Mouse (Mus musculus) MEL (cell line): ENCODE data around the gene Zer1. TPM values are rescaled to one million over a fixed set of nuclear protein-coding genes. Genes with fewer than 3 reads are reported as not detected.

Experiments
- DNase-seq: peaks from one replicate; pipeline ENCODE4 v3.0.0; 2011; ENCODE audit warnings: low read depth, low spot score
- H3K27ac ChIP-seq: 2 replicates; pipeline ENCODE4 v1.5.1; 2012; ENCODE audit warnings: low read depth, mild to moderate bottlenecking, control low read depth, low read length, moderate library complexity; ENCODE audit not compliant: control insufficient read depth
- H3K27me3 ChIP-seq, 2 experiments: fragments of 150-350 bp in 1 of 2; sonication (generic) in 1 of 2; 2 replicates each; pipeline ENCODE4 v1.6.1; 2012; ENCODE audit warnings: low read length in 2 of 2, mild to moderate bottlenecking in 2 of 2, improper control_type of control experiment in 1 of 2, moderate library complexity in 1 of 2; ENCODE audit not compliant: insufficient read depth in 2 of 2, control insufficient read depth in 1 of 2
- H3K36me3 ChIP-seq, 2 experiments: 2 replicates each; pipeline ENCODE4 v1.6.1; 2012 to 2014; ENCODE audit warnings: low read length in 2 of 2, improper control_type of control experiment in 1 of 2, inconsistent platforms in 1 of 2, mild to moderate bottlenecking in 1 of 2; ENCODE audit not compliant: insufficient read depth in 2 of 2, control insufficient read depth in 1 of 2
- H3K4me1 ChIP-seq, 2 experiments: fragments of 150-350 bp in 1 of 2; sonication (generic) in 1 of 2; 2 replicates each; pipeline ENCODE4 v1.6.1; 2012; ENCODE audit warnings: low read length in 2 of 2, improper control_type of control experiment in 1 of 2, mild to moderate bottlenecking in 1 of 2; ENCODE audit not compliant: insufficient read depth in 2 of 2, control insufficient read depth in 1 of 2
- H3K4me3 ChIP-seq, 2 experiments: fragments of 150-350 bp in 1 of 2; sonication (generic) in 1 of 2; 2 replicates each; pipeline ENCODE4 v1.5.1; 2012; ENCODE audit warnings: low read depth in 2 of 2, low read length in 2 of 2, mild to moderate bottlenecking in 2 of 2, moderate library complexity in 2 of 2, control low read depth in 1 of 2, improper control_type of control experiment in 1 of 2; ENCODE audit not compliant: control insufficient read depth in 1 of 2, insufficient read depth in 1 of 2
- H3K79me2 ChIP-seq: 2 replicates; pipeline ENCODE4 v1.6.1; 2012; ENCODE audit warnings: mild to moderate bottlenecking, low read length, moderate library complexity; ENCODE audit not compliant: control insufficient read depth, poor library complexity, insufficient read depth
- H3K9ac ChIP-seq: 2 replicates; pipeline ENCODE4 v1.6.1; 2012; ENCODE audit warnings: low read depth, mild to moderate bottlenecking, control low read depth, low read length, moderate library complexity; ENCODE audit not compliant: control insufficient read depth, poor library complexity, severe bottlenecking
- H3K9me3 ChIP-seq: fragments of 150-350 bp; sonication (generic); replicated peaks from 2 replicates; pipeline ENCODE4 v1.6.1; 2012; ENCODE audit warnings: mild to moderate bottlenecking, low read length, improper control_type of control experiment, moderate library complexity; ENCODE audit not compliant: insufficient read depth
- CHD1 ChIP-seq: IDR thresholded peaks from 2 replicates; pipeline ENCODE4 v1.6.1; 2012; ENCODE audit warnings: low read depth, mild to moderate bottlenecking, inconsistent platforms, low read length, improper control_type of control experiment
- CHD2 ChIP-seq: IDR thresholded peaks from 2 replicates; pipeline ENCODE4 v1.6.1; 2011; ENCODE audit warnings: low read length, improper control_type of control experiment
- E2F4 ChIP-seq: IDR thresholded peaks from 2 replicates; pipeline ENCODE4 v1.6.1; 2011; ENCODE audit warnings: low read depth, low read length, improper control_type of control experiment, borderline replicate concordance
- EP300 ChIP-seq, 2 experiments: IDR thresholded peaks; 2 replicates each; pipeline ENCODE4 v1.6.1; 2011; ENCODE audit warnings: improper control_type of control experiment in 2 of 2, low read length in 2 of 2, low read depth in 1 of 2, mild to moderate bottlenecking in 1 of 2
- ETS1 ChIP-seq: IDR thresholded peaks from 2 replicates; pipeline ENCODE4 v1.6.1; 2012; ENCODE audit warnings: low read depth, mild to moderate bottlenecking, inconsistent platforms, low read length, improper control_type of control experiment, moderate library complexity
- GABPA ChIP-seq: IDR thresholded peaks from 2 replicates; pipeline ENCODE4 v1.6.1; 2012; ENCODE audit warnings: low read depth, mild to moderate bottlenecking, inconsistent platforms, low read length, improper control_type of control experiment, moderate library complexity
- GATA1 ChIP-seq: IDR thresholded peaks from 2 replicates; pipeline ENCODE4 v1.6.1; 2011; ENCODE audit warnings: low read depth, low read length, improper control_type of control experiment
- HCFC1 ChIP-seq: IDR thresholded peaks from 2 replicates; pipeline ENCODE4 v1.6.1; 2012; ENCODE audit warnings: low read depth, mild to moderate bottlenecking, inconsistent platforms, low read length, improper control_type of control experiment, moderate library complexity
- JUND ChIP-seq: IDR thresholded peaks from 2 replicates; pipeline ENCODE4 v1.6.1; 2011; ENCODE audit warnings: low read depth, mild to moderate bottlenecking, improper control_type of control experiment, low read length
- KAT2A ChIP-seq: conservative IDR thresholded peaks from 2 replicates; pipeline ENCODE4 v1.6.1; 2012; ENCODE audit warnings: low read depth, low read length, improper control_type of control experiment, inconsistent platforms
- MAFK ChIP-seq: IDR thresholded peaks from 2 replicates; pipeline ENCODE4 v1.6.1; 2011; ENCODE audit warnings: low read depth, mild to moderate bottlenecking, low read length, improper control_type of control experiment, borderline replicate concordance
- MAX ChIP-seq: IDR thresholded peaks from 2 replicates; pipeline ENCODE4 v1.6.1; 2011; ENCODE audit warnings: low read length, improper control_type of control experiment
- MEF2A ChIP-seq: IDR thresholded peaks from 2 replicates; pipeline ENCODE4 v1.6.1; 2014; ENCODE audit warnings: low read depth, mild to moderate bottlenecking, inconsistent platforms, low read length, improper control_type of control experiment; ENCODE audit not compliant: poor library complexity, insufficient replicate concordance, severe bottlenecking; ENCODE audit errors: extremely low read depth
- MXI1 ChIP-seq: IDR thresholded peaks from 2 replicates; pipeline ENCODE4 v1.6.1; 2011; ENCODE audit warnings: mild to moderate bottlenecking, low read depth, low read length, improper control_type of control experiment
- MYB ChIP-seq: IDR thresholded peaks from 2 replicates; pipeline ENCODE4 v1.6.1; 2011; ENCODE audit warnings: mild to moderate bottlenecking, low read depth, low read length, improper control_type of control experiment
- MYC ChIP-seq: IDR thresholded peaks from 2 replicates; pipeline ENCODE4 v1.6.1; 2011; ENCODE audit warnings: low read depth, mild to moderate bottlenecking, low read length, improper control_type of control experiment, moderate library complexity
- NRF1 ChIP-seq: IDR thresholded peaks from 2 replicates; pipeline ENCODE4 v1.6.1; 2014; ENCODE audit warnings: low read depth, mild to moderate bottlenecking, inconsistent platforms, low read length, improper control_type of control experiment, moderate library complexity; ENCODE audit not compliant: poor library complexity, insufficient read depth, severe bottlenecking
- POLR2A ChIP-seq, 2 experiments: IDR thresholded peaks; 2 replicates each; pipeline ENCODE4 v1.6.1; 2011 to 2012; ENCODE audit warnings: low read length in 2 of 2, mild to moderate bottlenecking in 2 of 2, control low read depth in 1 of 2, improper control_type of control experiment in 1 of 2, low read depth in 1 of 2, moderate library complexity in 1 of 2; ENCODE audit not compliant: control insufficient read depth in 1 of 2, insufficient read depth in 1 of 2, poor library complexity in 1 of 2
- POLR2AphosphoS2 ChIP-seq: IDR thresholded peaks from 2 replicates; pipeline ENCODE4 v1.6.1; 2011; ENCODE audit warnings: low read length, improper control_type of control experiment
- RCOR1 ChIP-seq: IDR thresholded peaks from 2 replicates; pipeline ENCODE4 v1.6.1; 2012; ENCODE audit warnings: low read depth, mild to moderate bottlenecking, inconsistent platforms, low read length, improper control_type of control experiment
- SIN3A ChIP-seq: IDR thresholded peaks from 2 replicates; pipeline ENCODE4 v1.6.1; 2012; ENCODE audit warnings: low read length, improper control_type of control experiment, inconsistent platforms
- TAL1 ChIP-seq: IDR thresholded peaks from 2 replicates; pipeline ENCODE4 v1.6.1; 2012; ENCODE audit warnings: mild to moderate bottlenecking, inconsistent platforms, low read length, moderate library complexity, mixed read lengths
- TBP ChIP-seq: IDR thresholded peaks from 2 replicates; pipeline ENCODE4 v1.8.0; 2011; ENCODE audit warnings: low read depth, low read length, improper control_type of control experiment
- TCF12 ChIP-seq: IDR thresholded peaks from 2 replicates; pipeline ENCODE4 v1.6.1; 2014; ENCODE audit warnings: low read depth, mild to moderate bottlenecking, inconsistent platforms, low read length, improper control_type of control experiment, moderate library complexity
- ZKSCAN1 ChIP-seq: IDR thresholded peaks from 2 replicates; pipeline ENCODE4 v1.6.1; 2012; ENCODE audit warnings: low read depth, mild to moderate bottlenecking, inconsistent platforms, low read length, improper control_type of control experiment, moderate library complexity
- ZNF384 ChIP-seq: IDR thresholded peaks from 2 replicates; pipeline ENCODE4 v1.6.1; 2012; ENCODE audit warnings: low read depth, mild to moderate bottlenecking, inconsistent platforms, low read length, improper control_type of control experiment
- polyA plus RNA-seq, 2 experiments: library from polyadenylated mRNA; stranded (reverse) in 1 of 2; unstranded in 1 of 2; fragments of >175 nt in 1 of 2; fragments of >200 nt in 1 of 2; gene quantifications; 2 replicates each; pipeline versions ENCODE4 v1.2.1 to v1.2.4; 2012; ENCODE audit warnings: low replicate concordance in 2 of 2, low read depth in 1 of 2; ENCODE audit not compliant: insufficient read length in 2 of 2, insufficient read depth in 1 of 2, missing spikeins in 1 of 2
- total RNA-seq: library from RNA; depleted of rRNA; stranded (reverse); fragments of 300-350 nt; gene quantifications from 2 replicates; pipeline ENCODE4 v1.2.3, GENCODE M21; 2012

The Zer1 gene
- total and polyA plus RNA-seq, 3 experiments, result 3.9 to 14.0 TPM; not detected in 1

GRCm38 (mm10) chr2:30134928-30135620 is 10.7 kb upstream of the Zer1 start (continued):
- no peak for TF ChIP-seq MYB
- no peak for TF ChIP-seq KAT2A
- no peak for TF ChIP-seq POLR2AphosphoS2
- no peak for TF ChIP-seq ZKSCAN1
- peak; percentile 60 for TF ChIP-seq SIN3A
- TF ChIP-seq GABPA, result no peak
- TF ChIP-seq NRF1, result no peak
- TF ChIP-seq POLR2A (IDR thresholded peaks at IDR 0.05; ENCODE audit: control insufficient read depth in 1 of 2, insufficient read depth in 1 of 2, low read depth in 1 of 2, low read length in 2 of 2, poor library complexity in 1 of 2), result no peak
- no peak for TF ChIP-seq JUND
- no peak for TF ChIP-seq CHD2

DNA sequence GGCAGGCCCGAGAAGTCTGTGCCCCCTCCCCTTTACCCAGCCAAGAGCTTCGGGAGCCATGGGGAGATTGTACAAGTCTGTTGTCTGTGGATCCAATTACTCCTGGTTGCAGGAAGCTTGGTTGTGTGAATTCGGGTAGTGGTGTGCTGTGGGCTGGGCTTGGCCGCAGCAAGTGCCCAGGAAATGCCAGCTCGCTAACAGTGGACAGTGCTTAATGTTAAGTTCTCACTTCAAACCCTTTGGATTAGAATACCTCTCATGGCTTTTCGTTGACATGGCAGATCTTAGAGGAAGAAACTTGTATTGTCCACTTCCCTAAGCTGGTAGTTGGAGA is 10.0 kb upstream of the Zer1 start:
- no peak for DNase-seq
- H3K4me1 ChIP-seq, result peaks cover 2 to 11% of the 10 kb centered on the region in 2 experiments; a peak in 2 of 4 replicates
- TF ChIP-seq TCF12 (no peak), MYC (no peak), ZNF384 (no peak), HCFC1 (no peak), JUND (no peak)
- no peaks in the 10 kb centered on the region for H3K27me3 ChIP-seq
- peak overlapping the region; percentile 66 to 74 for H3K4me3 ChIP-seq
- peaks cover 9% of the 10 kb centered on the region for H3K79me2 ChIP-seq
- peak overlapping the region; percentile 76 for H3K9ac ChIP-seq
- H3K36me3 ChIP-seq, result peaks cover 0 to 8% of the 10 kb centered on the region in 2 experiments; a peak in 2 of 4 replicates
- peak overlapping the region; percentile 36 for H3K27ac ChIP-seq
- H3K9me3 ChIP-seq, result no peaks in the 10 kb centered on the region

DNA sequence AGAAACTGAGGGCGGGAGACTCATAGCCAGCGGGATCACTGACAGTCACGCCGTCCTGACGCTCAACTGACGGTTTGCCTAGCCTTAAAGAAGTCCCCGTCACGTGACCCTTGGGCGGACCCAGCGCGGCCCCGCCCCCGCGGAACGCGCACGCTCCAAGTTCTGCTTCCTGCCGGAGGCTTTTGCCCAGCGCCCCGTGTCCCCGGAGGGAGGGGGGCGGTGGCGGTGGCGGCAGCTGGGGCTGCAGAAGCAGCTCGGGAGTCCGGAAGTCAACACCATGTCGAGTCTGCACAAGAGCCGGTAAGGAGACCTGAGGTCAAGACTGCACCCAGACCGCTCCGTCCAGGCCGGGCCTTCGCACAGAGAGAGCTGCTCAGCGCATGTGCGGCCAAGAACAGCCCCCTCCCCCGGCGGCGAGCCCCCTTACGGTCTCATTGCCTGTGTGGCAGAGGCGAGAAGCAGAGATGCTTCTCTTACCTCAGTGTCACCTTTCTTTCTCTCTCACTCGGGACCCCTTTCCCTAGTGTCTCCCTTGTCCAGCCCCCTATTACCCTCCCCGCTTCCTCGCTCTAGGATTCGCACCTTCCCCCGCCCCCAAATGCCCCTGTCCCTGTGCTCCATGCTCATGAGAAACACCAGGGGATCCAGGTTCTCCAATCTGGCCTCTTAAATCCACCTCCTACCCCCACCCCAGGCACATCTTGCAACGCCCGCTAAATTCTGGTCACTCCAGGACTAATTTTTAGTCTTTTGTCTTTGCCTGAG is 9.4 kb upstream of the Zer1 start, which contains the start of gene Tbc1d13:
Gene Tbc1d13, plus strand, starts transcription at position 134 of the 765 bp plus-strand sequence.
- peaks cover 9% of the 10 kb centered on the region for H3K79me2 ChIP-seq
- H3K4me1 ChIP-seq, result peaks cover 2 to 11% of the 10 kb centered on the region in 2 experiments; a peak in 2 of 4 replicates
- H3K9me3 ChIP-seq, result no peaks in the 10 kb centered on the region
- H3K4me3 ChIP-seq, result peak within 1 kb of the TSS; percentile 66 to 74
- H3K27me3 ChIP-seq, result no peaks in the 10 kb centered on the region
- H3K36me3 ChIP-seq, result peaks cover 0 to 8% of the 10 kb centered on the region in 2 experiments; a peak in 2 of 4 replicates
- DNase-seq, result peak; percentile 99
- H3K9ac ChIP-seq, result peak within 1 kb of the TSS; percentile 78
- peak within 1 kb of the TSS; percentile 97 for H3K27ac ChIP-seq
- TF ChIP-seq ETS1 (peak; percentile 66), CHD1 (no peak), GATA1 (no peak), MAX (peak; percentile 98), SIN3A (peak; percentile 95), GABPA (no peak), ZKSCAN1 (no peak), TAL1 (no peak), MAFK (no peak), POLR2AphosphoS2 (peak; percentile 100), RCOR1 (no peak), MXI1 (peak; percentile 95), E2F4 (no peak), MYC (peak; percentile 85), EP300 (IDR thresholded peaks at IDR 0.05; ENCODE audit: low read depth in 1 of 2, low read length in 2 of 2) (peak in 1 of 2 experiments; percentile 66; a peak in 2 of 4 replicates), MEF2A (no peak), JUND (no peak), TBP (peak; percentile 97), HCFC1 (peak; percentile 87), POLR2A (IDR thresholded peaks at IDR 0.05; ENCODE audit: control insufficient read depth in 1 of 2, insufficient read depth in 1 of 2, low read depth in 1 of 2, low read length in 2 of 2, poor library complexity in 1 of 2) (peak; percentile 90 to 100)
